Mouse (Mus musculus) forebrain, embryonic 15.5 days (tissue): ENCODE results near the gene Bach1. TPM values are rescaled to one million over a fixed set of nuclear protein-coding genes. Genes with fewer than 3 reads are reported as not detected.

Source experiments
- ATAC-seq: fragments of 200-750 bp; cut with Nextera tagmentation; replicated peaks from 2 replicates; pipeline ENCODE4 v1.8.0; 2017; ENCODE audit warnings: mild to moderate bottlenecking, moderate TSS enrichment, moderate library complexity
- H3K27ac ChIP-seq: fragments of 300-500 bp; sonication (generic); replicated peaks from 2 replicates; pipeline ENCODE4 v1.5.1; 2015; ENCODE audit warnings: mild to moderate bottlenecking, inconsistent platforms
- H3K27me3 ChIP-seq: fragments of 300-500 bp; sonication (generic); 2 replicates; pipeline ENCODE4 v1.6.1; 2015; ENCODE audit warnings: inconsistent platforms
- H3K36me3 ChIP-seq: fragments of 300-500 bp; sonication (generic); 2 replicates; pipeline ENCODE4 v1.6.1; 2015; ENCODE audit warnings: mild to moderate bottlenecking, inconsistent platforms
- H3K4me1 ChIP-seq: fragments of 300-500 bp; sonication (generic); 2 replicates; pipeline ENCODE4 v1.6.1; 2015; ENCODE audit warnings: inconsistent platforms
- H3K4me2 ChIP-seq: fragments of 300-500 bp; sonication (generic); replicated peaks from 2 replicates; pipeline ENCODE4 v1.6.1; 2015; ENCODE audit warnings: mild to moderate bottlenecking, inconsistent platforms
- H3K4me3 ChIP-seq: fragments of 300-500 bp; sonication (generic); 2 replicates; pipeline ENCODE4 v1.5.1; 2015; ENCODE audit warnings: mild to moderate bottlenecking, inconsistent platforms
- H3K9ac ChIP-seq: fragments of 300-500 bp; sonication (generic); replicated peaks from 2 replicates; pipeline ENCODE4 v1.6.1; 2015; ENCODE audit warnings: mild to moderate bottlenecking, inconsistent platforms
- H3K9me3 ChIP-seq: fragments of 300-500 bp; sonication (generic); 2 replicates; pipeline ENCODE4 v1.6.1; 2016; ENCODE audit warnings: inconsistent platforms
- WGBS: fragments of 180-500 bp; shearing (Covaris S2); methylation state at CpG from one replicate; pipeline ENCODE4 v1.1.7; 2015; ENCODE audit warnings: mixed read lengths; 5-methylcytosine and 5-hydroxymethylcytosine counted together
- polyA plus RNA-seq: library from polyadenylated mRNA; unstranded; fragments of >200 nt; fragmentation: Nextera tagmentation; extraction: Ambion mirVana; gene quantifications from 2 replicates; pipeline ENCODE4 v1.2.1, GENCODE M21; 2015

The Bach1 gene
- polyA plus RNA-seq, 1 experiment from 2014 or later = 22.0 TPM

DNA sequence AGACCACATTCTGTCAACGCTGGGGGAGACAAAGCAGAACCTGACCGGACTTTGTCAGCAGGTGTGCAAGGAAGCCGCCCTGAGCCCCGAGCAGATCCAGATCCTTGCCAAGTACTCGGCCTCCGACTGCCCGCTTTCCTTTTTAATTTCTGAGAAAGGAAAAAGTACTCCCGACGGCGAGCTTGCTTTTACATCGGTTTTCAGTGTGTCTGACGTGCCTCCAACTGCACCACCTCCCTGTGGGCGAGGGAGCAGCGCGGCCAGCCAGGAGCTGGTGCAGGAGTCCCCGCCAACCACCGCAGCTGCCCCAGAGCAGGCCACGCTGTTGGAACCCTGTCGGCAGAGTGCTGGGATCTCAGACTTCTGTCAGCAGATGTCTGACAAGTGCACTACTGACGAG lies 30.7 kb downstream of the Bach1 start:
- no peak overlapping the region for H3K27ac ChIP-seq
- H3K9ac ChIP-seq = no peak overlapping the region
- H3K27me3 ChIP-seq = no peaks in the 10 kb centered on the region
- 91% methylated on average over 20 of the region's 20 CpGs for WGBS
- no peak overlapping the region for H3K4me3 ChIP-seq
- no peak overlapping the region for H3K4me2 ChIP-seq
- H3K9me3 ChIP-seq = no peaks in the 10 kb centered on the region
- peaks cover 11% of the 10 kb centered on the region for H3K4me1 ChIP-seq
- H3K36me3 ChIP-seq = peaks cover 30% of the 10 kb centered on the region
- ATAC-seq = no peak

DNA sequence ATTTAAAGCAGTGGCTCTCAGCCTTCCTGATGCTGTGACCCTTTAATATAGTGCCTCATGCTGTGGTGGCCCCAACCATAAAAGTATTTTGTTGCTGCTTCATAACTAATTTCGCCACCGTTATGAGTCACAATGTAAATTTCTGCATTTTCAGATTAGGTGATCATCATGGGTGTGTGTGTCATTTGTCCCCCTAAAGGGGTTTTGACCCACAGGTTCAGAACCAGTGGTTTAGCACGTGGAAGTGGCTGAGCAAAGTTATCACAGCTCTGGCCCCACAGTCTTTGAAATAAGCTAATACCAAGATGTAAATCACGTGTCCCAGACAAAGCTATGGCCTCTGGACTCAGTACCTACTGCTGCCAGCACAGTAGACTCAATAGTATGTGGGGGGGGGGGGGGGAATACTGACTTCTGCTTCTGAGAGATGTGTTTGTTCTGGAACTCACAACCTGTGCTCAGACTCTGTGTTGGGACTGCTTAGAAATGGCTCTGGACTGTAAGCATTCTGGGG lies 36.2 kb downstream of the Bach1 start:
- no peak overlapping the region for H3K9ac ChIP-seq
- WGBS = 84% methylated on average over 4 of the region's 4 CpGs
- ATAC-seq = no peak

DNA sequence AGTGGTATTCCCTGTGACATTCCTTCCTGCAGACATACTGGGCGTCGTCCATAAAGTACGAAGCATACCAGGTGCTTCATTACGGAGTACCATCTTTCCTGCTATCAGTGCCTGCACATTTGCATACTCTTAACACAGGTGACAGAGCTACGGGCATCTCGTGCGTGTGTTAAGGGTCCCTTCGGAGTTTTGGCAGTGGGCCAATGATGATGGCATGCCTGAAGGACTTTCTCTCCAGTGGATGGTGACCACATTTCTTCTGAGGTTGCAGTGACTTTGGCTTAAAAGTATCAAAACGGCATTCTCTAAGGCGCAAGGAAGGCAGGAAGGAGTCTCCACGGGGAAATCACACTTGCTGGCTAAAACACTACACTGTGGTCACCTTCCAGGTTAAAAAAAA lies 37.4 kb downstream of the Bach1 start:
- peaks cover 5% of the 10 kb centered on the region; the same call in 1 of the 2 replicates for H3K36me3 ChIP-seq
- H3K4me1 ChIP-seq = no peaks in the 10 kb centered on the region
- H3K9ac ChIP-seq = no peak overlapping the region
- no peaks in the 10 kb centered on the region for H3K27me3 ChIP-seq
- H3K4me2 ChIP-seq = no peak overlapping the region
- ATAC-seq = no peak
- no peak overlapping the region for H3K27ac ChIP-seq
- WGBS = 69% methylated on average over 11 of the region's 11 CpGs
- H3K4me3 ChIP-seq = no peak overlapping the region
- H3K9me3 ChIP-seq = no peaks in the 10 kb centered on the region

More for the DNA sequence above, 36.2 kb downstream of the Bach1 start:
- Histone ChIP-seq H3K4me3 (no peak overlapping the region), H3K4me1 (no peaks in the 10 kb centered on the region), H3K4me2 (no peak overlapping the region), H3K36me3 (peaks cover 17% of the 10 kb centered on the region), H3K9me3 (no peaks in the 10 kb centered on the region), H3K27me3 (no peaks in the 10 kb centered on the region), H3K27ac (no peak overlapping the region)

DNA sequence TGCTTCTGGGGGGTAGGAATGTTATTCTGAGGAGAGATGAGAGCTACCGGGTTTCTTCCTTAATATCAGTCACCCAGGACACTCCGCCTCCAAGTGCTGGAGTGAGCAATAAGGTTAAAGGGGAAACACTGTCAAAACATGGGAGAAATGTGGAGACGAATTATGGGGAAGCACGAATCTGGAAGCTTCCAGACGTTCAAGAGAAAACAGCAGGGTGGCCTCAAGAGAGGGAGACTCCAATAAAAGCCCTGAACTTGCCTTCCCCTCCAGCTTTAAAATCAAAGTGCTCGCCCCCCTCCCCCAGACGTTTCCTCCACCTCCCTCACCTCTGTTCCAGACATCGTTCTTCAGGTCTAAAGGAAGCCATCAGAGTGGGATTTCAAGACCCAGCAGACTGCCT lies 38.6 kb downstream of the Bach1 start:
- H3K9ac ChIP-seq = no peak overlapping the region
- no peak overlapping the region for H3K27ac ChIP-seq
- H3K27me3 ChIP-seq = no peaks in the 10 kb centered on the region
- H3K4me2 ChIP-seq = no peak overlapping the region
- WGBS = 83% methylated on average over 8 of the region's 8 CpGs
- no peak overlapping the region for H3K4me3 ChIP-seq
- no peaks in the 10 kb centered on the region for H3K9me3 ChIP-seq
- no peak for ATAC-seq
- H3K4me1 ChIP-seq = no peaks in the 10 kb centered on the region
- H3K36me3 ChIP-seq = peaks cover 5% of the 10 kb centered on the region; the same call in 1 of the 2 replicates

DNA sequence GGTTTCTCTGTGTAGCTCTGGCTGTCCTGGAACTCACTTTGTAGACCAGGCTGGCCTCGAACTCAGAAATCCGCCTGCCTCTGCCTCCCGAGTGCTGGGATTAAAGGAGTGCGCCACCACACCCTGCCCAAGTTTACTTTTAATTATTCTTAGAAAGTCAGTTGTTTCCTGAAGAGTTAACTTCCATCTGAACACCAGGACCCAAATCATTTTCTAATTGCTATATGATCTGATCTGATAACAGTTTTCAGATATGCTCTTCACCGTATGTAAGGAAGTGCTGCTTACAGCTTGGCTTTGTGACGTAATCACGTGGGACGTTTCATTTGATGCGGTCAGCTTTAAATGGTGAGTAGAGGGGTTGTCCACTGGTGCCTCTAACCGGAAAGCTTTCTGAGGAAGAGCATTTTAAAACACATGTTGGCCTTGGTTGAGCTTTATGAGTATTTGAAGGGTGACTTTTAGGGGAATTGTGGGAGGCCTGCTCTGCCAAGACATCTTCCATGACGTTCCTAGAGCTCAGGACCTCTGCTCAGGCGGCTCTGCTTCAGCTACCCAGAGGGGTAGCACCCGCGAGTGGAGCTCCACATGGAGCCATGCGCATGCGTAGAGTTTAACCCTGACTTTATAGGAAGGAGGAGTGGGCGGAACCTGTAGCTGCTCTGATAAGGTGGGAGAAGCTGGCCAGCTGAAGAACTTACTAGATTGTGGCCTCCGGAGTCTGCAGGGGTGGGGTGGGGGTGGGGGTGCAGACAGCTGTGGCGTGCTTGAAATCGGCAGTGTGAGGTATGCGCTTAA lies 39.3 kb downstream of the Bach1 start:
- no peak overlapping the region for H3K27ac ChIP-seq
- H3K36me3 ChIP-seq = peaks cover 5% of the 10 kb centered on the region; the same call in 1 of the 2 replicates
- no peaks in the 10 kb centered on the region for H3K4me1 ChIP-seq
- no peaks in the 10 kb centered on the region for H3K27me3 ChIP-seq
- ATAC-seq = no peak
- H3K9me3 ChIP-seq = no peaks in the 10 kb centered on the region
- WGBS = 91% methylated on average over 21 of the region's 21 CpGs
- H3K4me3 ChIP-seq = no peak overlapping the region
- no peak overlapping the region for H3K9ac ChIP-seq
- no peak overlapping the region for H3K4me2 ChIP-seq

DNA sequence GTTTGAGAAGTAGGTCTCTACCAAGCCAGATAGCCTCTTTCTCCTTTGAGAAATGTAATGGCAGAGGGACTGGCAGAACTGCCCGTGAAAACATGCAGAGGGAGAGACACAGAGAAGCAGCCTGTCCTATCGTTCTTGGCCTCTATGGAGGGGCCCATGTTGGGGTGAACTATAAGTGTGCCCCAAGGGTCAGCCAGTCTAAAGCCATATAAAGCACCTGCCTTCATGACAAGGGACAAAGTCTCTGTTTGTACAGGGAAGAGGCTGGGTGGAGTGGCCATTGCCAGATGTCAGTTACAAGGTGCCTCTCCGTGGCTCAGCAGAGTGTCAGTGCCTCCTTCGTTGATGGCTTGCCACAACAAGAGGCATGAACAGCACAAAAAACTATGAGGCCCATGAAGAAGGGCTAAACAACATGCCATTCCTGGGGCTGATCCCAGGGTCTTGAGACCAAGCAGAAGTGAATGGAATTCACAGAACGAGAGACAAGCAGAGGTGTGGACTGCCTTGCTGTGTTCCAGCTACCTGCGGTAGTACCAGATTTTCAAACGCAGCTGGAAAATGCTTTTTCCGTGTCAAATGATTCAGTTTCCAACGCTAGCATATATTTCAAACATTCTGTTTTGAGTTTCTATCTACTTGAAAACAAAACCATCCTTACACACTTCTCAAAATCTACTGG lies 42.4 kb downstream of the Bach1 start:
- no peaks in the 10 kb centered on the region for H3K9me3 ChIP-seq
- 90% methylated on average over 9 of the region's 9 CpGs for WGBS
- H3K27ac ChIP-seq = no peak overlapping the region
- no peak overlapping the region for H3K9ac ChIP-seq
- no peaks in the 10 kb centered on the region for H3K27me3 ChIP-seq
- no peak overlapping the region for H3K4me2 ChIP-seq
- no peak overlapping the region for H3K4me3 ChIP-seq
- H3K36me3 ChIP-seq = no peaks in the 10 kb centered on the region
- no peaks in the 10 kb centered on the region for H3K4me1 ChIP-seq
- no peak for ATAC-seq

DNA sequence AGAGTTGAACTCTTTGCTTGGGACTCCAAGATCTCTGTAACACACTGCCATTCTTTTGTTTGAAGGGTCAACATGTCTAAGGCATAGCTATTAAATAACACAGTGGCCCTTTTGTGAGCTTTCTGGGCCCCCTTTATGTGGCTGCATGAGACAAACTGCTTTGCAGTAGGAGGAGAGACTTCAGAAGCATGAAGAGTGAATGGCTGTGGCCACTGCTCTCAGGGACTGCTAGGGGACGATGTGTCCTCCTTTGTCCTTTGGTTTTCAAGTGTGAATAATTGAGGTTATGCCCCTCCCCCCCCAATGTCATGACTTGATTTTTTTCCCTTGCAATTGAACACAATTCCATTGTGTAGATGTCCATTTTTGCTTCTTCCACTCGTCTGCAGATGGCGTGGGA lies 44.9 kb downstream of the Bach1 start:
- H3K27me3 ChIP-seq = no peaks in the 10 kb centered on the region
- H3K9ac ChIP-seq = no peak overlapping the region
- H3K9me3 ChIP-seq = no peaks in the 10 kb centered on the region
- no peak overlapping the region for H3K4me2 ChIP-seq
- 31% methylated on average over 3 of the region's 3 CpGs for WGBS
- no peak for ATAC-seq
- no peaks in the 10 kb centered on the region for H3K4me1 ChIP-seq
- H3K36me3 ChIP-seq = no peaks in the 10 kb centered on the region
- no peak overlapping the region for H3K4me3 ChIP-seq
- H3K27ac ChIP-seq = no peak overlapping the region

DNA sequence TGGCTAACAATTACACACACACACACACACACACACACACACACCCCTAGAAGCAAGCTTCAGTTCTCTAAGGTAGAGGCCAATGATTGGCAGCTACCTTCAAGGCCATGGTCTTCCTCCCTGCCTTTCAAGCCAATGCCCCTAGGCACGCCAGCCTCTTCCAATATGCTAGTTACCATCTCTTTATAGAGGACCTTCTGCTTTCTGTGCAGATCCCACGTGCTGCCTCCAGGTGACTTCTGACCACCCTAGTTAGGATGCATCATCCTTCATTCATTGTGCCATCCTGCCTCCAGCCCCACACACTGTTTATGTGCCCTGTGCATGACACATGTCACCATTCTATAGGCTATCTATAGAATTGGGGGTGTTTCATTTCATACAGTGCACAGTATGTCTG lies 45.6 kb downstream of the Bach1 start:
- no peak overlapping the region for H3K9ac ChIP-seq
- ATAC-seq = no peak
- 78% methylated on average over 2 of the region's 2 CpGs for WGBS
- H3K9me3 ChIP-seq = no peaks in the 10 kb centered on the region
- H3K4me3 ChIP-seq = no peak overlapping the region
- H3K27me3 ChIP-seq = no peaks in the 10 kb centered on the region
- no peak overlapping the region for H3K27ac ChIP-seq
- no peak overlapping the region for H3K4me2 ChIP-seq
- no peaks in the 10 kb centered on the region for H3K4me1 ChIP-seq
- H3K36me3 ChIP-seq = no peaks in the 10 kb centered on the region

DNA sequence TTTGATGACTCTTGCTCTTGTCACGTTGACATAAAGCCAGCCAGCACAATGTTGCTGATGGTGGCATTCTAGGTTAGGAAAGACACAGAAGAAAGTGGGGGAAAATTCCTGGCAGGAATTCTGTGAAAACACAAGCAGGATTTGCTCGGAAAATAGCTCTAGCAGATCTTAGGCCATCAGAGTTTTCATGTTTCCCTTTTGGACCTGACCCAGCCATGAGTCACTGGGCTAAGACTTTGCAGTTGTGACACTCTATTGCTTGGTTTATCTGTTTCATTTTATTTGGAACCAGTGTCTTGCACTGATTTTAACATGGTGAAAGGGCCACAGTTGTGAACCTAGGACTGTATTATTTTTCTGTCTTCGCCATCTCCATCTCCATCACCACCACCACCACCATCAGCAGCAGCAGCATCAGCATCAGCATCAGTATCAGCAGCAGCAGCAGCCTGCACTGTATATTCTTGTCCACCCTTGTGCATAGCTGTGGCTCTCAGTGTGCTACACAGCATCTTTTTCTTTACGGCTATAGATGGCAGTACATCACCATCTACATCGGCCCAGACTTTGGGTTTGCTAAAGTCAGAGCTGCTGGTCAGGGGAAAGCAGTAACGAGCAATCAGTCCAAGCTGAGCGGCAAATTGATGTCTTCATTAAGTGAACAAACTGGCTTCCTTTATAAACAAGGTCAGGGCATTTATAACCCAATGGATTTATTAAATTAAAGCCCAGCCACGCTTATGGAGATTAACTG lies 46.6 kb downstream of the Bach1 start:
- H3K27me3 ChIP-seq = no peaks in the 10 kb centered on the region
- ATAC-seq = no peak
- 67% methylated on average over 8 of the region's 8 CpGs for WGBS

DNA sequence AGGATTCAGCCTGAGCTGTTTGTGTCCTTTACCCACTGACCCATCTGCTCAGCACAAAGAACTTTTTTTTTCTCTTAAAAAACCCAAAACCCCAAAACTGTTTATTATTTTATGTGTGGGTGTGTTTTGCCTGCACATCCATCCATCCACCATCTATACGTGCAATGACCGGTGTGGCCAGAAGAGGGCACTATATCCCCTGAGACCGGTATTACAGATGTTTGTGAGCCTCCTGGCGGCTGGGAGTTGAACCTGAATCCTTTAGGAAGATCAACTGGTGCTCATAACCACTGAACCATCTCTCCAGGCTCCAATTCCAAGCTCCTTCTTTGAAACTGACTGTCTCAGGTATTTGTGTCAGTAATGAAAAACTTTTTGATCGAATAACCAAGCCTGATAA lies 48.0 kb downstream of the Bach1 start:
- no peaks in the 10 kb centered on the region for H3K4me1 ChIP-seq
- no peak overlapping the region for H3K9ac ChIP-seq
- no peak for ATAC-seq
- no peak overlapping the region for H3K4me2 ChIP-seq
- no peaks in the 10 kb centered on the region for H3K27me3 ChIP-seq
- no peak overlapping the region for H3K4me3 ChIP-seq
- no peak overlapping the region for H3K27ac ChIP-seq
- 21% methylated on average over 5 of the region's 5 CpGs for WGBS
- H3K9me3 ChIP-seq = no peaks in the 10 kb centered on the region
- no peaks in the 10 kb centered on the region for H3K36me3 ChIP-seq

More for the DNA sequence above, 46.6 kb downstream of the Bach1 start:
- no peak overlapping the region for H3K4me2 ChIP-seq
- no peak overlapping the region for H3K27ac ChIP-seq
- no peaks in the 10 kb centered on the region for H3K4me1 ChIP-seq
- H3K9me3 ChIP-seq = no peaks in the 10 kb centered on the region
- no peak overlapping the region for H3K9ac ChIP-seq
- H3K4me3 ChIP-seq = no peak overlapping the region
- H3K36me3 ChIP-seq = no peaks in the 10 kb centered on the region

DNA sequence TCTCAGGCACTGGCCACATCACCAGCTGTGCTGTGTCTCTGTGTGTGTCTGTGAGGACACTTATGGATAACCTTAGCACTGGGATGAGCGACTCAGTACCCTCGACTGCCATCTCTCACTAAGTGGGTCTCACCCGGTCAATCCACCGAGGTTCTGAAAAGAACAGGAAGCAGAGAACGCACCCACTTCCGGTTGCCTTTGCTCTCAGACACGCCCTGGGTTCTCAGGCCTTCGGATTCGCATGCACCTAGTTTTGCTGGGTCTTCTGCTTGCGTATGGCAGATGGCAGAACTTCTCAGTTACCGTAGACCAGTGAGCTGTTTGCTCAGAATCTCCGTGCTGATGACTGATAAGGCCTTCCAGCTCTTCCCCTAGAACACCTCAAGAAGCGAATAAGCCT lies 52.5 kb downstream of the Bach1 start:
- no peak for ATAC-seq
- WGBS = 94% methylated on average over 13 of the region's 13 CpGs
- H3K36me3 ChIP-seq = no peaks in the 10 kb centered on the region
- no peak overlapping the region for H3K4me2 ChIP-seq
- no peaks in the 10 kb centered on the region for H3K27me3 ChIP-seq
- H3K27ac ChIP-seq = no peak overlapping the region
- no peaks in the 10 kb centered on the region for H3K9me3 ChIP-seq
- no peak overlapping the region for H3K4me3 ChIP-seq
- H3K4me1 ChIP-seq = no peaks in the 10 kb centered on the region
- no peak overlapping the region for H3K9ac ChIP-seq

DNA sequence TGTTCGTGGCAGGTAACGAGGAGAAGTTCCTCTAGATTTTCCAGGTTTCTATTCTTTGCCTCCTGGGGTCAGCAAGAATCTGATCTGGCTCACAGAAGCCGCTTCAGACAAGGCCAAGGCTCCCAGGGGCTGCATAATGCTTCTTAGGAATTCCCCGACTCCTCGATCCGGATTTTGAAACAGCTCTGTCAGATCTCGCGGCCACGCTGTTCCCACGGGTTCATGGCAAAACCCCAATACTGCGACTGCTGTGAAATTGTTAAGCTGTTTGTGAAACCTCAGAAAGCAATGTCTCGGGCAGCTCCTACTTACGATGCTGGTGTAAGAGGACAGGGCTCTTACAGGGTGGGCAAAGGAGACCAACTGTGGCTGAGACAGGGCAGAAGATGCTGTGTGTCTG lies 53.7 kb downstream of the Bach1 start:
- no peaks in the 10 kb centered on the region for H3K36me3 ChIP-seq
- H3K27me3 ChIP-seq = no peaks in the 10 kb centered on the region
- no peak overlapping the region for H3K9ac ChIP-seq
- no peaks in the 10 kb centered on the region for H3K9me3 ChIP-seq
- ATAC-seq = no peak
- no peak overlapping the region for H3K27ac ChIP-seq
- H3K4me2 ChIP-seq = no peak overlapping the region
- no peaks in the 10 kb centered on the region for H3K4me1 ChIP-seq
- 60% methylated on average over 13 of the region's 13 CpGs for WGBS
- H3K4me3 ChIP-seq = no peak overlapping the region
